Mouse (Mus musculus): ENCODE data around the gene Pld4.

The Pld4 gene

GRCm38 (mm10) chr12:112760154-112760926, at the start of gene Pld4:
Pld4 (plus strand) TSS chr12:112760655.
- no peak for DNase-seq (ENCODE audit: extremely low spot score, low spot score)

- DNase-seq (ENCODE audit: extremely low spot score, low spot score), result no peak
These were observed 46.5 kb upstream of the Pld4 start for GRCm38 (mm10) chr12:112713984-112714383.

GRCm38 (mm10) chr12:112717140-112717539, 43.3 kb upstream of the Pld4 start:
- DNase-seq (ENCODE audit: extremely low spot score, low spot score), result peak; percentile 50

- no peak for DNase-seq (ENCODE audit: extremely low spot score, low spot score)
These were observed 41.5 kb upstream of the Pld4 start for GRCm38 (mm10) chr12:112718995-112719394.

GRCm38 (mm10) chr12:112720216-112720615, 40.2 kb upstream of the Pld4 start, which contains the start of gene Cep170b:
Cep170b (plus strand) TSS chr12:112720455.
- no peak for DNase-seq (ENCODE audit: extremely low spot score, low spot score)

- DNase-seq (ENCODE audit: extremely low spot score, low spot score), result peak; percentile 22
These were observed 39.5 kb upstream of the Pld4 start for GRCm38 (mm10) chr12:112720890-112721423.

GRCm38 (mm10) chr12:112721424-112722239, 38.8 kb upstream of the Pld4 start:
- peak; percentile 75 for DNase-seq (ENCODE audit: extremely low spot score, low spot score)

GRCm38 (mm10) chr12:112722240-112723027, 38.0 kb upstream of the Pld4 start:
- DNase-seq (ENCODE audit: extremely low spot score, low spot score), result peak; percentile 53

- DNase-seq (ENCODE audit: extremely low spot score, low spot score), result no peak
These were observed 37.5 kb upstream of the Pld4 start for GRCm38 (mm10) chr12:112723028-112723330.

GRCm38 (mm10) chr12:112723445-112723844, 37.0 kb upstream of the Pld4 start:
- DNase-seq (ENCODE audit: extremely low spot score, low spot score), result no peak

GRCm38 (mm10) chr12:112724077-112724805, 36.2 kb upstream of the Pld4 start:
- DNase-seq (ENCODE audit: extremely low spot score, low spot score), result peak; percentile 73

- DNase-seq (ENCODE audit: extremely low spot score, low spot score), result no peak
These were observed 32.7 kb upstream of the Pld4 start for GRCm38 (mm10) chr12:112727801-112728200.

- DNase-seq (ENCODE audit: extremely low spot score, low spot score), result no peak
These were observed 29.6 kb upstream of the Pld4 start for GRCm38 (mm10) chr12:112730808-112731207.

- DNase-seq (ENCODE audit: extremely low spot score, low spot score), result no peak
These were observed 27.9 kb upstream of the Pld4 start for GRCm38 (mm10) chr12:112732591-112732990.

- no peak for DNase-seq (ENCODE audit: extremely low spot score, low spot score)
These were observed 26.2 kb upstream of the Pld4 start for GRCm38 (mm10) chr12:112734108-112734820.

GRCm38 (mm10) chr12:112734881-112735655, 25.4 kb upstream of the Pld4 start:
- DNase-seq (ENCODE audit: extremely low spot score, low spot score), result no peak

- DNase-seq (ENCODE audit: extremely low spot score, low spot score), result no peak
These were observed 24.4 kb upstream of the Pld4 start for GRCm38 (mm10) chr12:112735896-112736635.

GRCm38 (mm10) chr12:112736636-112736925, 23.9 kb upstream of the Pld4 start:
- no peak for DNase-seq (ENCODE audit: extremely low spot score, low spot score)

- no peak for DNase-seq (ENCODE audit: extremely low spot score, low spot score)
These were observed 23.4 kb upstream of the Pld4 start for GRCm38 (mm10) chr12:112737081-112737480.

All from neural tube, embryonic 10.5 days (tissue).